Mouse (Mus musculus) thymus, adult 18-20 months (tissue): ENCODE results near the gene Map3k6.
A peak's percentile ranks its signal among the peaks of the same experiment; 100 is the strongest.

Experiments used
- DNase-seq, 2 experiments: peaks; one replicate each; pipeline ENCODE4 v3.0.0; 2022; ENCODE audit warnings: mixed read lengths in 2 of 2

Gene Map3k6

GRCm38 (mm10) chr4:133240490-133240921 lies at the start of gene Map3k6:
Gene Map3k6 (plus strand): TSS chr4:133240818.
- peak; percentile 40 to 53 for DNase-seq

- no peak for DNase-seq
These were observed 46.1 kb upstream of the Map3k6 start for GRCm38 (mm10) chr4:133194482-133194881.

GRCm38 (mm10) chr4:133195014-133195413 lies 45.6 kb upstream of the Map3k6 start:
- no peak for DNase-seq

GRCm38 (mm10) chr4:133196136-133196535 lies 44.5 kb upstream of the Map3k6 start:
- no peak for DNase-seq

GRCm38 (mm10) chr4:133196852-133197251 lies 43.8 kb upstream of the Map3k6 start:
- peak; percentile 71 to 81 for DNase-seq

GRCm38 (mm10) chr4:133197355-133197754 lies 43.3 kb upstream of the Map3k6 start:
- DNase-seq: no peak

- no peak for DNase-seq
These were observed 42.8 kb upstream of the Map3k6 start for GRCm38 (mm10) chr4:133197801-133198286.

- DNase-seq: no peak
These were observed 42.1 kb upstream of the Map3k6 start for GRCm38 (mm10) chr4:133198337-133199180.

- no peak for DNase-seq
These were observed 40.9 kb upstream of the Map3k6 start for GRCm38 (mm10) chr4:133199743-133200142.

GRCm38 (mm10) chr4:133200343-133200742 lies 40.3 kb upstream of the Map3k6 start:
- no peak for DNase-seq

GRCm38 (mm10) chr4:133201006-133201771 lies 39.4 kb upstream of the Map3k6 start:
- DNase-seq: no peak

GRCm38 (mm10) chr4:133202254-133202653 lies 38.4 kb upstream of the Map3k6 start:
- no peak for DNase-seq

- DNase-seq: no peak
These were observed 37.0 kb upstream of the Map3k6 start for GRCm38 (mm10) chr4:133203591-133203990.

GRCm38 (mm10) chr4:133204379-133204778 lies 36.2 kb upstream of the Map3k6 start:
- no peak for DNase-seq

- no peak for DNase-seq
These were observed 31.3 kb upstream of the Map3k6 start for GRCm38 (mm10) chr4:133209366-133209765.

- DNase-seq: no peak
These were observed 30.4 kb upstream of the Map3k6 start for GRCm38 (mm10) chr4:133210023-133210787.

- DNase-seq: no peak
These were observed 29.7 kb upstream of the Map3k6 start for GRCm38 (mm10) chr4:133210788-133211390.

- DNase-seq: no peak
These were observed 28.7 kb upstream of the Map3k6 start, which contains the start of the genes Cd164l2 and Gpr3 for GRCm38 (mm10) chr4:133211751-133212561. Gene Cd164l2 (plus strand): TSS chr4:133212131. Gene Gpr3 (minus strand): TSS chr4:133212536.

- peak in 1 of 2 experiments; percentile 28 for DNase-seq
These were observed 27.9 kb upstream of the Map3k6 start for GRCm38 (mm10) chr4:133212562-133213267.

- DNase-seq: no peak
These were observed 27.4 kb upstream of the Map3k6 start for GRCm38 (mm10) chr4:133213268-133213590.

- no peak for DNase-seq
These were observed 27.0 kb upstream of the Map3k6 start for GRCm38 (mm10) chr4:133213661-133214060.
